In genomic region chr4:119422294-119422964, GRCm38 (mm10) we compare ENCODE assay signal across 8 mouse cellular contexts. TPM values are rescaled to one million over a fixed set of nuclear protein-coding genes. Genes with fewer than 3 reads are reported as not detected.
A peak's percentile ranks its signal among the peaks of the same experiment; 100 is the strongest.
DNase-seq lines count a peak whose midpoint lies in the region; ATAC-seq and TF ChIP-seq lines count a peak whose summit lies in the region.

Gene Ppcs (minus strand): TSS chr4:119422420.
Gene Zmynd12 (plus strand): TSS chr4:119422814.

- peak within 1 kb of the TSS; percentile 86 for H3K4me2 ChIP-seq in heart, embryonic 13.5 days
- H3K4me2 ChIP-seq in kidney, postnatal 0 days (ENCODE audit: low read length): peak within 1 kb of the TSS; percentile 80
- H3K4me2 ChIP-seq in liver, embryonic 11.5 days: peak within 1 kb of the TSS; percentile 95
- H3K4me2 ChIP-seq in myocyte (ENCODE audit: low read depth): peak within 1 kb of the TSS; percentile 97

- TF ChIP-seq POLR2A in myocyte (IDR thresholded peaks at IDR 0.05; ENCODE audit: insufficient read length, low read depth): peak; percentile 75

- under 1% methylated on average over 52 of the region's 52 CpGs for WGBS in heart, embryonic 13.5 days
- under 1% methylated on average over 52 of the region's 52 CpGs for WGBS in kidney, postnatal 0 days
- WGBS in liver, embryonic 11.5 days: under 1% methylated on average over 52 of the region's 52 CpGs

- H3K4me1 ChIP-seq in brown adipose tissue, adult 24 weeks (ENCODE audit: control insufficient read depth, insufficient read depth, insufficient read length, low read length): peaks cover 5% of the 10 kb centered on the region; the same call in 1 of the 2 replicates
- peaks cover 33% of the 10 kb centered on the region for H3K4me1 ChIP-seq in heart, embryonic 13.5 days
- peaks cover 9% of the 10 kb centered on the region; the same call in 1 of the 2 replicates for H3K4me1 ChIP-seq in kidney, postnatal 0 days (replicated peaks; ENCODE audit: insufficient read depth, low read length)
- peaks cover 17% of the 10 kb centered on the region for H3K4me1 ChIP-seq in liver, embryonic 11.5 days (replicated peaks; ENCODE audit: control insufficient read depth, insufficient read depth, low read length)

- no peaks in the 10 kb centered on the region for H3K27me3 ChIP-seq in heart, embryonic 13.5 days (replicated peaks)
- no peaks in the 10 kb centered on the region for H3K27me3 ChIP-seq in kidney, postnatal 0 days (ENCODE audit: insufficient read depth, low read length)
- H3K27me3 ChIP-seq in liver, embryonic 11.5 days (replicated peaks; ENCODE audit: control insufficient read depth, insufficient read depth, low read length): no peaks in the 10 kb centered on the region
- H3K27me3 ChIP-seq in myocyte (ENCODE audit: control insufficient read depth, insufficient read depth, insufficient read length): no peaks in the 10 kb centered on the region

- DNase-seq in kidney, postnatal 0 days (ENCODE audit: low spot score): peak; percentile 97
- peak; percentile 89 for DNase-seq in liver, embryonic 11.5 days (ENCODE audit: low spot score)
- peak; percentile 90 to 96 for DNase-seq in spleen, postnatal 4 days (ENCODE audit: low spot score in 2 of 2)

- peaks cover 18% of the 10 kb centered on the region for H3K36me3 ChIP-seq in heart, embryonic 13.5 days
- H3K36me3 ChIP-seq in kidney, postnatal 0 days (ENCODE audit: insufficient read depth, low read length): peaks cover 12% of the 10 kb centered on the region; the same call in 1 of the 2 replicates
- H3K36me3 ChIP-seq in liver, embryonic 11.5 days (ENCODE audit: control insufficient read depth, insufficient read depth, low read length): no peaks in the 10 kb centered on the region
- H3K36me3 ChIP-seq in myocyte (ENCODE audit: control insufficient read depth, insufficient read depth): no peaks in the 10 kb centered on the region

- no peaks in the 10 kb centered on the region for H3K79me2 ChIP-seq in myocyte (ENCODE audit: control insufficient read depth, insufficient read depth)

- H3K9ac ChIP-seq in heart, embryonic 13.5 days: peak within 1 kb of the TSS; percentile 91
- H3K9ac ChIP-seq in kidney, postnatal 0 days (ENCODE audit: low read depth, low read length): peak within 1 kb of the TSS; percentile 81
- peak within 1 kb of the TSS; percentile 82 for H3K9ac ChIP-seq in liver, embryonic 11.5 days (ENCODE audit: low read depth, low read length)

- peak within 1 kb of the TSS; percentile 97 for H3K27ac ChIP-seq in brown adipose tissue, adult 24 weeks (replicated peaks; ENCODE audit: low read depth, low read length)
- H3K27ac ChIP-seq in heart, embryonic 13.5 days (replicated peaks): peak within 1 kb of the TSS; percentile 92
- peak within 1 kb of the TSS; percentile 89 for H3K27ac ChIP-seq in kidney, postnatal 0 days
- H3K27ac ChIP-seq in liver, embryonic 11.5 days (ENCODE audit: low read depth, low read length): peak within 1 kb of the TSS; percentile 83

- H3K9me3 ChIP-seq in heart, embryonic 13.5 days: no peaks in the 10 kb centered on the region
- no peaks in the 10 kb centered on the region for H3K9me3 ChIP-seq in kidney, postnatal 0 days (replicated peaks; ENCODE audit: low read length)
- H3K9me3 ChIP-seq in liver, embryonic 11.5 days (ENCODE audit: control insufficient read depth, low read length): no peaks in the 10 kb centered on the region

- peak; percentile 52 for TF ChIP-seq CTCF in kidney, postnatal 0 days (IDR thresholded peaks at IDR 0.05; ENCODE audit: low read depth)

- peak within 1 kb of the TSS; percentile 31 for H3ac ChIP-seq in myocyte (ENCODE audit: control insufficient read depth, insufficient read length)

- peak; percentile 91 for ATAC-seq in CD4-positive, CD25-positive, alpha-beta regulatory T cell, adult 4 months
- peak; percentile 72 for ATAC-seq in erythroid progenitor cell, adult 5-6 weeks (replicated peaks; ENCODE audit: low FRiP score, poor library complexity, severe bottlenecking)
- peak; percentile 88 for ATAC-seq in heart, embryonic 13.5 days (ENCODE audit: extremely low read depth, insufficient number of reproducible peaks, low FRiP score, low TSS enrichment)
- ATAC-seq in kidney, postnatal 0 days (replicated peaks; ENCODE audit: low FRiP score, low read depth): peak; percentile 93
- peak; percentile 90 for ATAC-seq in liver, embryonic 11.5 days (replicated peaks; ENCODE audit: low FRiP score)

- peak within 1 kb of the TSS; percentile 73 for H3K4me3 ChIP-seq in brown adipose tissue, adult 24 weeks (ENCODE audit: insufficient read depth, low read depth, low read length)
- H3K4me3 ChIP-seq in heart, embryonic 13.5 days: peak within 1 kb of the TSS; percentile 71
- H3K4me3 ChIP-seq in kidney, postnatal 0 days (replicated peaks; ENCODE audit: low read depth, low read length): peak within 1 kb of the TSS; percentile 61
- peak within 1 kb of the TSS; percentile 81 for H3K4me3 ChIP-seq in liver, embryonic 11.5 days (ENCODE audit: low read depth, low read length)
- peak within 1 kb of the TSS; percentile 65 for H3K4me3 ChIP-seq in myocyte

TF ChIP-seq in myocyte, 11 proteins besides CTCF, POLR2A, EP300 and RAD21:
- TF ChIP-seq SRF (IDR thresholded peaks at IDR 0.05; ENCODE audit: control insufficient read depth, insufficient read length, low read depth) (no peak), MAX (IDR thresholded peaks at IDR 0.05; ENCODE audit: low read depth) (no peak), MYOD1 (IDR thresholded peaks at IDR 0.05; ENCODE audit: control insufficient read depth in 1 of 3, insufficient read length in 2 of 3, low read depth in 2 of 3) (no peak), TCF12 (IDR thresholded peaks at IDR 0.05; ENCODE audit: insufficient read depth, poor library complexity, severe bottlenecking) (no peak), REST (IDR thresholded peaks at IDR 0.05; ENCODE audit: insufficient read depth, insufficient read length) (no peak), MYOG (IDR thresholded peaks at IDR 0.05; ENCODE audit: control insufficient read depth in 1 of 3, insufficient read depth in 1 of 3, insufficient read length in 2 of 3, low read depth in 2 of 3) (no peak), USF1 (IDR thresholded peaks at IDR 0.05; ENCODE audit: low read depth) (peak; percentile 83), CEBPB (IDR thresholded peaks at IDR 0.05; ENCODE audit: insufficient read depth, poor library complexity, severe bottlenecking) (no peak), POLR2AphosphoS2 (IDR thresholded peaks at IDR 0.05; ENCODE audit: insufficient read length, low read depth) (peak; percentile 69), E2F4 (IDR thresholded peaks at IDR 0.05; ENCODE audit: insufficient read depth) (no peak), TCF3 (IDR thresholded peaks at IDR 0.05; ENCODE audit: insufficient read length, low read depth) (no peak)

RNA-seq across cellular contexts. Expression of gene Ppcs, which starts in this region (rescaled TPM):
- 10 to 100 TPM; 54.7 to 60.9 TPM for polyA plus RNA-seq in CD4-positive, CD25-positive, alpha-beta regulatory T cell, adult 4 months (2017; shearing (Covaris generic))
- polyA plus RNA-seq in brown adipose tissue, adult 24 weeks (2012; ENCODE audit: insufficient read depth, insufficient read length, missing spikeins): 44.7 and 46.7 TPM in 2 replicates
- total RNA-seq in erythroid progenitor cell, adult 5-6 weeks (2015; ENCODE audit: low replicate concordance): 10.9 and 23.4 TPM in 2 replicates
- 5.3 and 17.2 TPM in 2 replicates for total RNA-seq in erythroid progenitor cell, adult 5-6 weeks (2017; ENCODE audit: low replicate concordance)
- polyA plus RNA-seq in heart, embryonic 13.5 days (2015; fragmentation: Nextera tagmentation; extraction: Ambion mirVana): 28.0 and 28.9 TPM in 2 replicates
- polyA plus RNA-seq in kidney, postnatal 0 days (2015; fragmentation: Nextera tagmentation; extraction: Ambion mirVana): 64.5 and 68.0 TPM in 2 replicates
- polyA plus RNA-seq in liver, embryonic 11.5 days (2014; fragmentation: Nextera tagmentation; extraction: Ambion mirVana): 29.2 and 30.8 TPM in 2 replicates
- polyA plus RNA-seq in myocyte (2012; fragmentation: generic; extraction: Trizol): 9.1 TPM

RNA-seq across cellular contexts. Expression of gene Zmynd12, which starts in this region (rescaled TPM):
- polyA plus RNA-seq in CD4-positive, CD25-positive, alpha-beta regulatory T cell, adult 4 months (2017; shearing (Covaris generic)): under 1 TPM in 1 of 2 experiments, not detected in 1; 0.43 TPM
- 0.99 TPM in 1 of 2 replicates, not detected in the other for polyA plus RNA-seq in brown adipose tissue, adult 24 weeks (2012; ENCODE audit: insufficient read depth, insufficient read length, missing spikeins)
- total RNA-seq in erythroid progenitor cell, adult 5-6 weeks (2015; ENCODE audit: low replicate concordance): 3.4 TPM in 1 of 2 replicates, not detected in the other
- not detected in 2 replicates for total RNA-seq in erythroid progenitor cell, adult 5-6 weeks (2017; ENCODE audit: low replicate concordance)
- 0.13 and 0.29 TPM in 2 replicates for polyA plus RNA-seq in heart, embryonic 13.5 days (2015; fragmentation: Nextera tagmentation; extraction: Ambion mirVana)
- 1.6 and 1.7 TPM in 2 replicates for polyA plus RNA-seq in kidney, postnatal 0 days (2015; fragmentation: Nextera tagmentation; extraction: Ambion mirVana)
- polyA plus RNA-seq in liver, embryonic 11.5 days (2014; fragmentation: Nextera tagmentation; extraction: Ambion mirVana): 0.32 TPM in 1 of 2 replicates, not detected in the other
- polyA plus RNA-seq in myocyte (2012; fragmentation: generic; extraction: Trizol): 0.05 TPM

Comparison
In these comparisons a context has a peak if more than half of its experiments do, and no peak if none do; other contexts are left out.
1. Peak in every context shown above with its lines: DNase-seq, ATAC-seq, H3K4me3 ChIP-seq and H3K27ac ChIP-seq.